Mouse (Mus musculus): ENCODE data around the gene Poldip3.

GRCm38 (mm10) chr15:83167550-83168065 lies 18.4 kb upstream of the Poldip3 start:
- no peak for TF ChIP-seq POLR2A (IDR thresholded peaks at IDR 0.05; ENCODE audit: insufficient read depth, low read length)
- TF ChIP-seq CTCF (IDR thresholded peaks at IDR 0.05; ENCODE audit: low read depth, low read length): no peak

Data from ES-Bruce4 (cell line).